Mouse (Mus musculus) liver, adult 2 months (tissue): ENCODE results near the gene Slfn5. TPM values are rescaled to one million over a fixed set of nuclear protein-coding genes. Genes with fewer than 3 reads are reported as not detected.
"Not testable (repeated sequence)": the region's sequence is repeated elsewhere in the genome, so short reads cannot be mapped to it uniquely, and the experiment has no call there.

ENCODE experiments used
- DNase-seq: peaks from one replicate; pipeline ENCODE4 v3.0.0-alpha.2; 2011; ENCODE audit warnings: low read depth, low spot score; ENCODE audit errors: extremely low read depth
- H3K27ac ChIP-seq: fragments of 200-500 bp; replicated peaks from 2 replicates; pipeline ENCODE4 v1.5.1; 2012; ENCODE audit warnings: low read depth, mild to moderate bottlenecking, control low read depth, inconsistent platforms, low read length; ENCODE audit not compliant: insufficient read depth
- H3K27me3 ChIP-seq: fragments of 200-500 bp; 2 replicates; pipeline ENCODE4 v1.6.1; 2012; ENCODE audit warnings: mild to moderate bottlenecking, moderate library complexity, low read length, inconsistent platforms; ENCODE audit not compliant: control insufficient read depth, insufficient read depth
- H3K36me3 ChIP-seq: fragments of 200-500 bp; 2 replicates; pipeline ENCODE4 v1.6.1; 2012; ENCODE audit warnings: low read length, inconsistent platforms; ENCODE audit not compliant: control insufficient read depth, insufficient read depth
- H3K4me1 ChIP-seq: fragments of 200-500 bp; 2 replicates; pipeline ENCODE4 v1.6.1; 2011; ENCODE audit warnings: low read length; ENCODE audit not compliant: control insufficient read depth, insufficient read depth
- H3K4me3 ChIP-seq: fragments of 200-500 bp; 2 replicates; pipeline ENCODE4 v1.5.1; 2011; ENCODE audit warnings: low read depth, mild to moderate bottlenecking, control low read depth, low read length, moderate library complexity; ENCODE audit not compliant: insufficient read depth
- H3K79me2 ChIP-seq: fragments of 200-500 bp; 2 replicates; pipeline ENCODE4 v1.6.1; 2012; ENCODE audit warnings: inconsistent platforms, mild to moderate bottlenecking, low read length, moderate library complexity; ENCODE audit not compliant: control insufficient read depth, insufficient read depth
- H3K9ac ChIP-seq: fragments of 200-500 bp; 2 replicates; pipeline ENCODE4 v1.6.1; 2012; ENCODE audit warnings: low read depth, mild to moderate bottlenecking, control low read depth, inconsistent platforms, low read length
- CTCF ChIP-seq: fragments of 200-500 bp; IDR thresholded peaks from 2 replicates; pipeline ENCODE4 v1.5.1; 2011; ENCODE audit warnings: low read depth, low read length, control low read depth
- POLR2A ChIP-seq: fragments of 200-500 bp; IDR thresholded peaks from 2 replicates; pipeline ENCODE4 v1.6.1; 2011; ENCODE audit warnings: low read length, control low read depth; ENCODE audit not compliant: insufficient read depth; ENCODE audit errors: extremely low read depth
- WGBS: fragments of 180-500 bp; shearing (Covaris S2); methylation state at CpG from one replicate; pipeline ENCODE4 v1.1.7; 2018; 5-methylcytosine and 5-hydroxymethylcytosine counted together
- polyA plus RNA-seq: library from polyadenylated mRNA; depleted of rRNA; stranded (reverse); fragments of >200 nt; gene quantifications from 2 replicates; pipeline ENCODE4 v1.2.3, GENCODE M21; 2012
- total RNA-seq: library from RNA; depleted of rRNA; stranded (reverse); fragments of >200 nt; gene quantifications from 2 replicates; pipeline ENCODE4 v1.2.3, GENCODE M21; 2014

The Slfn5 gene
- total and polyA plus RNA-seq, 2 experiments = 1.3 to 12.0 TPM

DNA sequence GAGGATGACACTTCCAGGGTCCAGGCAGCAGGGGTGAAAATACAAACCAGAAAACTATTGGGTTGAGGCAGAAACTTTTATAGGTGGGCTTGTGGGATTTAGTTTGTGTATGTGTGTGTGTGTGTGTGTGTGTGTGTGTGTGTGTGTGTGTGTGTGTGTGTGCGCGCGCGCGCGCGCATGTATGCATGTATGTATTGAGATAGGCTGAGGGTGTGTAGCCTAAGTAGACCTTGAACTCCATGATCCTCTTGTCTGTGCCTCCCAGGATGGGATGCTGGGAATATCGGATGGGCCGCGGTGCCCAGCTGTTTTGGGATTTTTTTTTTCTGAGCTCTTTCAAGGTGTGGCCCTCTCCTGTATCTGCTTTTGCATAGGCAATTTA is 42.5 kb upstream of the Slfn5 start:
- Histone ChIP-seq H3K9ac (no peak overlapping the region), H3K27me3 (no peaks in the 10 kb centered on the region), H3K36me3 (no peaks in the 10 kb centered on the region), H3K27ac (no peak overlapping the region), H3K4me3 (no peak overlapping the region), H3K4me1 (peaks cover 6% of the 10 kb centered on the region), H3K79me2 (0 out of 2 replicates have a peak, but pooled peaks cover 4% of the 10 kb centered on the region)
- 54% methylated on average over 10 of the region's 10 CpGs for WGBS
- TF ChIP-seq POLR2A (no peak), CTCF (no peak)
- DNase-seq = no peak

- peaks cover 6% of the 10 kb centered on the region for H3K4me1 ChIP-seq
- TF ChIP-seq POLR2A (no peak), CTCF (no peak)
- H3K27ac ChIP-seq = no peak within 1 kb of the TSS
- H3K27me3 ChIP-seq = no peaks in the 10 kb centered on the region
- H3K9ac ChIP-seq = no peak within 1 kb of the TSS
- 0 out of 2 replicates have a peak, but pooled peaks cover 4% of the 10 kb centered on the region for H3K79me2 ChIP-seq
- no peak within 1 kb of the TSS for H3K4me3 ChIP-seq
- no peaks in the 10 kb centered on the region for H3K36me3 ChIP-seq
- WGBS = 84% methylated on average over 4 of the region's 4 CpGs
- no peak for DNase-seq
Measured at GRCm38 (mm10) chr11:82910250-82910649, 40.9 kb upstream of the Slfn5 start, which contains the start of gene Unc45b. Gene Unc45b, plus strand, starts transcription at chr11:82910550.

- H3K4me1 ChIP-seq = peaks cover 6% of the 10 kb centered on the region
Measured at GRCm38 (mm10) chr11:82910679-82911389, 40.3 kb upstream of the Slfn5 start.

GRCm38 (mm10) chr11:82914711-82915352 is 36.3 kb upstream of the Slfn5 start:
- Histone ChIP-seq H3K27me3 (no peaks in the 10 kb centered on the region), H3K79me2 (no peaks in the 10 kb centered on the region), H3K4me1 (no peaks in the 10 kb centered on the region), H3K9ac (no peak overlapping the region), H3K36me3 (no peaks in the 10 kb centered on the region), H3K4me3 (no peak overlapping the region), H3K27ac (no peak overlapping the region)
- DNase-seq = peak; percentile 33
- TF ChIP-seq POLR2A (no peak), CTCF (peak; percentile 99)
- WGBS = 7% methylated on average over 16 of the region's 16 CpGs

More at GRCm38 (mm10) chr11:82910679-82911389, 40.3 kb upstream of the Slfn5 start:
- 66% methylated on average over 11 of the region's 11 CpGs for WGBS
- Histone ChIP-seq H3K27ac (no peak overlapping the region), H3K36me3 (no peaks in the 10 kb centered on the region), H3K27me3 (no peaks in the 10 kb centered on the region), H3K79me2 (0 out of 2 replicates have a peak, but pooled peaks cover 4% of the 10 kb centered on the region), H3K4me3 (no peak overlapping the region), H3K9ac (no peak overlapping the region)
- no peak for TF ChIP-seq POLR2A
- no peak for TF ChIP-seq CTCF
- DNase-seq = no peak

DNA sequence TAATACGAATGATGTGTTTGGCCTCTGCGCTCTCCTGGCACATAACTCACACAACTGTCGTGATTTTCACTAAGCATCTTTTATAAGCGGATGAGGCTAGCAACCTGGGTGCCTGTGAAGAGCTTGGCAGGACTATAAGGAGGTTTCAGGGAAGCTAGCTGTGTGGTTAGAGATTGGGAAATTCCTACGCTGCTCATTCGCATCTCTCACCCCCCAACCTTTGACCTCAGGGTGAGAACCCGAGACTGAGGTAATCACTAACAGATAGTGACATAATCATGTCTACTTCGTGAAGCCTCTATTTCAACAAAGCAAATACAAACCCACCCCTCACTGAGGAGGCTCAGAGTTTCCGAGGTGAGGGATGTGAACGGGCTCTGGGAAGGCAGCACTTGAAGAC is 30.4 kb upstream of the Slfn5 start:
- peak; percentile 51 for DNase-seq
- Histone ChIP-seq H3K36me3 (no peaks in the 10 kb centered on the region), H3K9ac (no peak overlapping the region), H3K27me3 (peaks cover 4% of the 10 kb centered on the region; the same call in 1 of the 2 replicates), H3K27ac (no peak overlapping the region), H3K4me1 (peaks cover 3% of the 10 kb centered on the region; the same call in 1 of the 2 replicates), H3K4me3 (no peak overlapping the region), H3K79me2 (no peaks in the 10 kb centered on the region)
- WGBS = 16% methylated on average over 10 of the region's 10 CpGs
- TF ChIP-seq POLR2A (no peak), CTCF (no peak)

GRCm38 (mm10) chr11:82921691-82922090 is 29.5 kb upstream of the Slfn5 start:
- H3K27me3 ChIP-seq = peaks cover 4% of the 10 kb centered on the region; the same call in 1 of the 2 replicates
- peaks cover 3% of the 10 kb centered on the region; the same call in 1 of the 2 replicates for H3K4me1 ChIP-seq
- no peak for DNase-seq
- no peak overlapping the region for H3K27ac ChIP-seq
- no peak for TF ChIP-seq CTCF
- no peak for TF ChIP-seq POLR2A
- H3K36me3 ChIP-seq = no peaks in the 10 kb centered on the region
- H3K4me3 ChIP-seq = no peak overlapping the region
- 79% methylated on average over 4 of the region's 4 CpGs for WGBS
- no peak overlapping the region for H3K9ac ChIP-seq
- H3K79me2 ChIP-seq = no peaks in the 10 kb centered on the region

DNA sequence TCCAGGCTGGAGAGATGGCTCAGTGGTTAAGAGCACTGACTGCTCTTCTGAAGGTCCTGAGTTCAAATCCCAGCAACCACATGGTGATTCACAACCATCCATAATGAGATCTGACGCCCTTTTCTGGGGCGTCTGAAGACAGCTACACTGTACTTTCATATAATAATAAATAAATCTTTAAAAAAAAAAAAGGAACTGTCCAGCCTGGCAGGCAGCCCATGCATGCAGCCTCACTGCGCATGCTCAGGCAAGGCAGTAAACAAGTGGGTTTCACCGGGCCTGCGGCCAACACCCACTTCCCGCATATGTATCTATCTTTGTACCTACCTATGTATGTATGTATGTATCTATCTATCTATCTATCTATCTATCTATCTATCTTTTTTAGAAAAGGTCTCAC is 27.2 kb upstream of the Slfn5 start:
- H3K27ac ChIP-seq, H3K79me2 ChIP-seq, DNase-seq, H3K4me1 ChIP-seq, H3K4me3 ChIP-seq, H3K9ac ChIP-seq, H3K36me3 ChIP-seq, H3K27me3 ChIP-seq: not testable (repeated sequence)
- 65% methylated on average over 6 of the region's 6 CpGs for WGBS
